8 mouse cellular contexts compared by ENCODE assay signal in genomic region chr11:117135457-117136290, GRCm38 (mm10). TPM values are rescaled to one million over a fixed set of nuclear protein-coding genes. Genes with fewer than 3 reads are reported as not detected.
A peak's percentile ranks its signal among the peaks of the same experiment; 100 is the strongest.
DNase-seq lines count a peak whose midpoint lies in the region; ATAC-seq lines count a peak whose summit lies in the region.

No protein-coding gene starts in this region.

- peak overlapping the region; percentile 58 for H3K9ac ChIP-seq in kidney, embryonic 16.5 days (replicated peaks; ENCODE audit: low read length)
- H3K9ac ChIP-seq in heart, embryonic 16.5 days (ENCODE audit: low read length), result peak overlapping the region; percentile 28
- H3K9ac ChIP-seq in midbrain, embryonic 14.5 days (replicated peaks; ENCODE audit: low read length), result 0 out of 2 replicates have a peak overlapping the region, but pooled peaks have one; percentile 1

- H3K4me3 ChIP-seq in kidney, embryonic 16.5 days (ENCODE audit: low read length), result peak overlapping the region; percentile 13; the same call in 1 of the 2 replicates
- no peak overlapping the region for H3K4me3 ChIP-seq in embryonic facial prominence, embryonic 10.5 days
- no peak overlapping the region for H3K4me3 ChIP-seq in heart, embryonic 16.5 days (ENCODE audit: low read length)
- no peak overlapping the region for H3K4me3 ChIP-seq in midbrain, embryonic 14.5 days (replicated peaks; ENCODE audit: low read depth, low read length)

- H3K27ac ChIP-seq in kidney, embryonic 16.5 days (ENCODE audit: low read length), result peak overlapping the region; percentile 88
- H3K27ac ChIP-seq in embryonic facial prominence, embryonic 10.5 days (replicated peaks), result peak overlapping the region; percentile 37; the same call in 1 of the 2 replicates
- peak overlapping the region; percentile 66 for H3K27ac ChIP-seq in heart, embryonic 16.5 days (ENCODE audit: low read length)
- no peak overlapping the region for H3K27ac ChIP-seq in midbrain, embryonic 14.5 days (replicated peaks; ENCODE audit: low read depth, low read length)

- H3K27me3 ChIP-seq in kidney, embryonic 16.5 days (ENCODE audit: insufficient read depth, low read length), result no peaks in the 10 kb centered on the region
- H3K27me3 ChIP-seq in embryonic facial prominence, embryonic 10.5 days (replicated peaks; ENCODE audit: low read depth, poor library complexity, severe bottlenecking), result no peaks in the 10 kb centered on the region
- H3K27me3 ChIP-seq in heart, embryonic 16.5 days (ENCODE audit: control insufficient read depth, insufficient read depth, low read length), result no peaks in the 10 kb centered on the region
- H3K27me3 ChIP-seq in midbrain, embryonic 14.5 days (ENCODE audit: control insufficient read depth, insufficient read depth, low read length), result no peaks in the 10 kb centered on the region

- peaks cover 37% of the 10 kb centered on the region for H3K4me1 ChIP-seq in kidney, embryonic 16.5 days (ENCODE audit: insufficient read depth, low read length)
- H3K4me1 ChIP-seq in embryonic facial prominence, embryonic 10.5 days, result peaks cover 33% of the 10 kb centered on the region
- H3K4me1 ChIP-seq in heart, embryonic 16.5 days (ENCODE audit: control insufficient read depth, insufficient read depth, low read length), result peaks cover 45% of the 10 kb centered on the region
- H3K4me1 ChIP-seq in midbrain, embryonic 14.5 days (ENCODE audit: control insufficient read depth, insufficient read depth, low read length), result peaks cover 11% of the 10 kb centered on the region

- ATAC-seq in kidney, embryonic 16.5 days (ENCODE audit: low FRiP score, low TSS enrichment), result peak; percentile 75
- peak; percentile 50 for ATAC-seq in heart, embryonic 16.5 days (replicated peaks; ENCODE audit: extremely low read depth, insufficient read depth, low FRiP score)
- no peak for ATAC-seq in midbrain, embryonic 14.5 days (ENCODE audit: low FRiP score, low TSS enrichment)
- no peak for ATAC-seq in inflammation-experienced regulatory T-cells, adult 6 months

- no peak for DNase-seq in kidney, adult 8-10 months
- DNase-seq in embryonic facial prominence, embryonic 10.5 days (ENCODE audit: low spot score), result no peak
- DNase-seq in midbrain, embryonic 14.5 days, result no peak
- DNase-seq in urinary bladder, adult 2 months (ENCODE audit: low spot score), result no peak
- DNase-seq in gastrocnemius, adult 18-20 months (ENCODE audit: low spot score), result no peak

- WGBS in kidney, embryonic 16.5 days, result 23% methylated on average over 17 of the region's 17 CpGs
- whole genome bisulfite sequencing in embryonic facial prominence, embryonic 10.5 days, result 52% methylated on average over 17 of the region's 17 CpGs
- WGBS in heart, embryonic 16.5 days, result 43% methylated on average over 17 of the region's 17 CpGs
- WGBS in midbrain, embryonic 14.5 days, result 27% methylated on average over 17 of the region's 17 CpGs

- peak overlapping the region; percentile 49 for H3K4me2 ChIP-seq in kidney, embryonic 16.5 days (replicated peaks; ENCODE audit: low read depth, low read length)
- peak overlapping the region; percentile 21 for H3K4me2 ChIP-seq in heart, embryonic 16.5 days (ENCODE audit: low read depth, low read length)
- H3K4me2 ChIP-seq in midbrain, embryonic 14.5 days (ENCODE audit: low read length), result peak overlapping the region; percentile 15; the same call in 1 of the 2 replicates

- H3K9me3 ChIP-seq in kidney, embryonic 16.5 days (ENCODE audit: low read length), result no peaks in the 10 kb centered on the region
- H3K9me3 ChIP-seq in embryonic facial prominence, embryonic 10.5 days, result no peaks in the 10 kb centered on the region
- no peaks in the 10 kb centered on the region for H3K9me3 ChIP-seq in heart, embryonic 16.5 days (replicated peaks; ENCODE audit: control insufficient read depth, low read length)
- H3K9me3 ChIP-seq in midbrain, embryonic 14.5 days (ENCODE audit: control insufficient read depth, low read length), result no peaks in the 10 kb centered on the region

- H3K36me3 ChIP-seq in kidney, embryonic 16.5 days (ENCODE audit: insufficient read depth, low read length), result peaks cover 7% of the 10 kb centered on the region; the same call in 1 of the 2 replicates
- peaks cover 20% of the 10 kb centered on the region for H3K36me3 ChIP-seq in embryonic facial prominence, embryonic 10.5 days (replicated peaks)
- H3K36me3 ChIP-seq in heart, embryonic 16.5 days (ENCODE audit: control insufficient read depth, insufficient read depth), result peaks cover 4% of the 10 kb centered on the region; the same call in 1 of the 2 replicates
- H3K36me3 ChIP-seq in midbrain, embryonic 14.5 days (ENCODE audit: control insufficient read depth, insufficient read depth, low read length), result 0 out of 2 replicates have a peak, but pooled peaks cover 8% of the 10 kb centered on the region

RNA-seq across cellular contexts. Expression of gene Sec14l1, which starts 20.7 kb away (rescaled TPM):
- polyA plus RNA-seq in kidney, embryonic 16.5 days (2015; fragmentation: Nextera tagmentation; extraction: Ambion mirVana), result 91.5 and 92.9 TPM in 2 replicates
- polyA plus RNA-seq in embryonic facial prominence, embryonic 10.5 days (2016; fragmentation: Nextera tagmentation; extraction: Ambion mirVana), result 50.6 and 51.8 TPM in 2 replicates
- polyA plus RNA-seq in heart, embryonic 16.5 days (2015; fragmentation: Nextera tagmentation; extraction: Ambion mirVana), result 51.0 and 54.9 TPM in 2 replicates
- polyA plus RNA-seq in midbrain, embryonic 14.5 days (2014; fragmentation: Nextera tagmentation; extraction: Ambion mirVana), result 48.7 and 58.1 TPM in 2 replicates
- polyA plus RNA-seq in urinary bladder, adult 2 months (2012; rRNA removed), result 65.1 and 67.2 TPM in 2 replicates
- total RNA-seq in gastrocnemius, adult 18-20 months (2021), result 10 to 100 TPM; 52.1 to 53.3 TPM
- 10 to 100 TPM; 20.1 to 25.6 (median 21.9) TPM for polyA plus RNA-seq in inflammation-experienced regulatory T-cells, adult 6 months (2017; shearing (Covaris generic))

Comparison
In these comparisons a context has a peak if more than half of its experiments do, and no peak if none do; other contexts are left out.
1. ATAC-seq: peak in kidney, embryonic 16.5 days (single experiment) and heart, embryonic 16.5 days (single experiment); none in midbrain, embryonic 14.5 days (single experiment) and inflammation-experienced regulatory T-cells, adult 6 months (single experiment).
2. H3K9ac ChIP-seq: peak in every context shown above with its lines; median percentile 58 in kidney, embryonic 16.5 days; 28 in heart, embryonic 16.5 days; 1 in midbrain, embryonic 14.5 days.
3. Peak in every context shown above with its lines, with median percentiles within 50 percentile points of each other: H3K4me2 ChIP-seq.